Mouse (Mus musculus): Measurements from ENCODE around the gene Olfr173. TPM values are rescaled to one million over a fixed set of nuclear protein-coding genes. Genes with fewer than 3 reads are reported as not detected.
A peak's percentile ranks its signal among the peaks of the same experiment; 100 is the strongest.

Gene Olfr173
- not detected in 2 replicates for polyA plus RNA-seq (2012; rRNA removed)

DNA sequence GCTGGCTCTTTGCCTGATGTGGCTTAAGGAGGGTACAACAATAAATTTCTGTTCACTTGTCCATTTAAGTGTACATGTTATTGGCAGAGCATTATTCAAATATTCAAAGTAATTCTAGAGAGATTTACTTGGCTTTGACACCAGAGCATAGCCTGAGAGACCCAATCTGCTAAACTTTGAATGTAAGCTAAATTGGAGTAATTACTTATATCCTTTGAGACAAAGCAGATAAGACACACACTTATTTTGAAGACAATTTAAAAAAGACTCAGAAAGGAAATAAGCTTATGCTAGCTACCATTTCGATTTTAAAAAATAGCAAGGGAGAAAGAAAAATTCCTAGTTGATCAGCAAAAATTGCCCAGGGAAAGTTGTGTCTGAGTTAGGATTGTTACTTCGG, at the start of gene Olfr173:
Gene Olfr173, minus strand, starts transcription at position 101 of the 400 bp plus-strand sequence.
- TF ChIP-seq POLR2A (IDR thresholded peaks at IDR 0.05; ENCODE audit: low read depth, low read length) (no peak), CTCF (conservative IDR thresholded peaks at IDR 0.05; ENCODE audit: insufficient read depth, insufficient read length, low read depth, low read length) (no peak)
- 68% methylated on average over 2 of the region's 2 CpGs for WGBS
- Histone ChIP-seq H3K27me3 (replicated peaks; ENCODE audit: control insufficient read depth, insufficient read depth, low read length) (no peaks in the 10 kb centered on the region), H3K36me3 (ENCODE audit: control insufficient read depth, insufficient read depth, low read length) (no peaks in the 10 kb centered on the region), H3K4me1 (ENCODE audit: control insufficient read depth, insufficient read depth, low read length) (no peaks in the 10 kb centered on the region), H3K4me3 (ENCODE audit: insufficient read depth, low read depth, low read length) (no peak within 1 kb of the TSS), H3K27ac (ENCODE audit: insufficient read depth, low read depth, low read length) (no peak within 1 kb of the TSS)
- DNase-seq = no peak

GRCm38 (mm10) chr16:58826732-58827319, 26.8 kb upstream of the Olfr173 start, which contains the start of gene Olfr175-ps1:
Gene Olfr175-ps1 (minus strand): TSS chr16:58826782.
- DNase-seq = no peak
- no peak within 1 kb of the TSS for H3K4me3 ChIP-seq (ENCODE audit: insufficient read depth, low read depth, low read length)
- no peaks in the 10 kb centered on the region for H3K27me3 ChIP-seq (replicated peaks; ENCODE audit: control insufficient read depth, insufficient read depth, low read length)
- H3K36me3 ChIP-seq (ENCODE audit: control insufficient read depth, insufficient read depth, low read length) = no peaks in the 10 kb centered on the region
- H3K4me1 ChIP-seq (ENCODE audit: control insufficient read depth, insufficient read depth, low read length) = no peaks in the 10 kb centered on the region
- WGBS = 73% methylated on average over 1 of the region's 1 CpGs
- TF ChIP-seq POLR2A (IDR thresholded peaks at IDR 0.05; ENCODE audit: low read depth, low read length) (no peak), CTCF (conservative IDR thresholded peaks at IDR 0.05; ENCODE audit: insufficient read depth, insufficient read length, low read depth, low read length) (no peak)
- H3K27ac ChIP-seq (ENCODE audit: insufficient read depth, low read depth, low read length) = no peak within 1 kb of the TSS

- H3K36me3 ChIP-seq (ENCODE audit: control insufficient read depth, insufficient read depth, low read length) = no peaks in the 10 kb centered on the region
- no peak within 1 kb of the TSS for H3K4me3 ChIP-seq (ENCODE audit: insufficient read depth, low read depth, low read length)
- 81% methylated on average over 1 of the region's 1 CpGs for WGBS
- no peaks in the 10 kb centered on the region for H3K27me3 ChIP-seq (replicated peaks; ENCODE audit: control insufficient read depth, insufficient read depth, low read length)
- no peaks in the 10 kb centered on the region for H3K4me1 ChIP-seq (ENCODE audit: control insufficient read depth, insufficient read depth, low read length)
- DNase-seq = no peak
- TF ChIP-seq CTCF (conservative IDR thresholded peaks at IDR 0.05; ENCODE audit: insufficient read depth, insufficient read length, low read depth, low read length) = no peak
- no peak for TF ChIP-seq POLR2A (IDR thresholded peaks at IDR 0.05; ENCODE audit: low read depth, low read length)
- H3K27ac ChIP-seq (ENCODE audit: insufficient read depth, low read depth, low read length) = no peak within 1 kb of the TSS
Measured at GRCm38 (mm10) chr16:58763076-58763475, 37.0 kb downstream of the Olfr173 start, which contains the start of gene Olfr172. Gene Olfr172 (minus strand): TSS chr16:58763176.

- DNase-seq = no peak
- H3K4me3 ChIP-seq (ENCODE audit: insufficient read depth, low read depth, low read length) = no peak overlapping the region
- H3K36me3 ChIP-seq (ENCODE audit: control insufficient read depth, insufficient read depth, low read length) = no peaks in the 10 kb centered on the region
- no peaks in the 10 kb centered on the region for H3K4me1 ChIP-seq (ENCODE audit: control insufficient read depth, insufficient read depth, low read length)
- TF ChIP-seq POLR2A (IDR thresholded peaks at IDR 0.05; ENCODE audit: low read depth, low read length) (no peak), CTCF (conservative IDR thresholded peaks at IDR 0.05; ENCODE audit: insufficient read depth, insufficient read length, low read depth, low read length) (no peak)
- no peak overlapping the region for H3K27ac ChIP-seq (ENCODE audit: insufficient read depth, low read depth, low read length)
- no peaks in the 10 kb centered on the region for H3K27me3 ChIP-seq (replicated peaks; ENCODE audit: control insufficient read depth, insufficient read depth, low read length)
Measured at GRCm38 (mm10) chr16:58756191-58756590, 43.9 kb downstream of the Olfr173 start.

GRCm38 (mm10) chr16:58751314-58751713, 48.8 kb downstream of the Olfr173 start:
- TF ChIP-seq POLR2A (IDR thresholded peaks at IDR 0.05; ENCODE audit: low read depth, low read length) (no peak), CTCF (conservative IDR thresholded peaks at IDR 0.05; ENCODE audit: insufficient read depth, insufficient read length, low read depth, low read length) (peak; percentile 23; the same call in 1 of the 2 replicates)
- peak; percentile 29 for DNase-seq
- H3K4me3 ChIP-seq (ENCODE audit: insufficient read depth, low read depth, low read length) = no peak overlapping the region
- no peaks in the 10 kb centered on the region for H3K36me3 ChIP-seq (ENCODE audit: control insufficient read depth, insufficient read depth, low read length)
- WGBS = 11% methylated on average over 1 of the region's 1 CpGs
- H3K27me3 ChIP-seq (replicated peaks; ENCODE audit: control insufficient read depth, insufficient read depth, low read length) = no peaks in the 10 kb centered on the region
- H3K27ac ChIP-seq (ENCODE audit: insufficient read depth, low read depth, low read length) = no peak overlapping the region
- no peaks in the 10 kb centered on the region for H3K4me1 ChIP-seq (ENCODE audit: control insufficient read depth, insufficient read depth, low read length)

- no peaks in the 10 kb centered on the region for H3K27me3 ChIP-seq (replicated peaks; ENCODE audit: control insufficient read depth, insufficient read depth, low read length)
- no peak overlapping the region for H3K27ac ChIP-seq (ENCODE audit: insufficient read depth, low read depth, low read length)
- no peaks in the 10 kb centered on the region for H3K36me3 ChIP-seq (ENCODE audit: control insufficient read depth, insufficient read depth, low read length)
- no peaks in the 10 kb centered on the region for H3K4me1 ChIP-seq (ENCODE audit: control insufficient read depth, insufficient read depth, low read length)
- no peak for DNase-seq
- no peak for TF ChIP-seq POLR2A (IDR thresholded peaks at IDR 0.05; ENCODE audit: low read depth, low read length)
- no peak for TF ChIP-seq CTCF (conservative IDR thresholded peaks at IDR 0.05; ENCODE audit: insufficient read depth, insufficient read length, low read depth, low read length)
- no peak overlapping the region for H3K4me3 ChIP-seq (ENCODE audit: insufficient read depth, low read depth, low read length)
- 56% methylated on average over 4 of the region's 4 CpGs for WGBS
Measured at GRCm38 (mm10) chr16:58746715-58747114, 53.4 kb downstream of the Olfr173 start.

Other genes with a start within 250 kb of the Olfr173 start
- gene Gm813, start 183.3 kb downstream of the Olfr173 start, polyA plus RNA-seq (2012; rRNA removed) = not detected in 2 replicates
- not detected in 2 replicates for gene E330017A01Rik, start 161.5 kb downstream of the Olfr173 start, polyA plus RNA-seq (2012; rRNA removed)
- gene Cpox, start 130.0 kb downstream of the Olfr173 start, polyA plus RNA-seq (2012; rRNA removed) = 27.7 and 29.8 TPM in 2 replicates
- 0.08 and 0.09 TPM in 2 replicates for gene Gpr15, start 81.2 kb downstream of the Olfr173 start, polyA plus RNA-seq (2012; rRNA removed)
- gene Cldnd1, start 72.4 kb downstream of the Olfr173 start, polyA plus RNA-seq (2012; rRNA removed) = 45.0 and 47.0 TPM in 2 replicates
- not detected in 2 replicates for gene Olfr172, start 37.1 kb downstream of the Olfr173 start, polyA plus RNA-seq (2012; rRNA removed)
- gene Olfr175-ps1, start 26.5 kb upstream of the Olfr173 start, polyA plus RNA-seq (2012; rRNA removed) = not detected in 2 replicates
- not detected in 2 replicates for gene Olfr177, start 74.5 kb upstream of the Olfr173 start, polyA plus RNA-seq (2012; rRNA removed)
- not detected in 2 replicates for gene Olfr178, start 91.8 kb upstream of the Olfr173 start, polyA plus RNA-seq (2012; rRNA removed)
- not detected in 2 replicates for gene Olfr181, start 128.5 kb upstream of the Olfr173 start, polyA plus RNA-seq (2012; rRNA removed)
- not detected in 2 replicates for gene Olfr180, start 129.1 kb upstream of the Olfr173 start, polyA plus RNA-seq (2012; rRNA removed)
- gene Olfr183, start 195.1 kb upstream of the Olfr173 start, polyA plus RNA-seq (2012; rRNA removed) = not detected in 2 replicates
- gene Olfr186, start 230.0 kb upstream of the Olfr173 start, polyA plus RNA-seq (2012; rRNA removed) = not detected in 2 replicates
- gene Olfr187, start 239.5 kb upstream of the Olfr173 start, polyA plus RNA-seq (2012; rRNA removed) = not detected in 2 replicates